Mouse (Mus musculus): Measurements from ENCODE around the gene Cers1. TPM values are rescaled to one million over a fixed set of nuclear protein-coding genes. Genes with fewer than 3 reads are reported as not detected.

Gene Cers1
- polyA plus RNA-seq, 1 experiment from 2014 or later: 38.8 TPM

DNA sequence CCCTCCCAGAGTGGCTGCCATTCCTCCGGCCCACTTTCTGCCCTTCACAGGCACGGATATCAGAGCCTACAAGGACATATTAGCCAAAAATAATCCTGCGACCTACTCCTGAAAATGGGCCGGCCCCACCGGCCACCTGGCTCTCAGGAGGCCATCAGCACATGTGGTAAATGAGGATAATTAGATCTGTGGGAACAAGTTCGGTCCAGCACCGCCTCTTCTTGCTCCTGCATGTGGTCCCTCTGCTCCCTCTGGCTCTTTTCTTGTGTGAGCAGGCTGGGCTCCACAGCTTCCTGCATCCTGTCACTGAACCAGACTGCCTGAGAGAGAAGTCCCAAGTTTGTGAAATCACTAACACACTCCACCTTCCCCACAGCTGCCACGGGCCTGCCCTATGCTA is 36.3 kb upstream of the Cers1 start:
- no peaks in the 10 kb centered on the region for H3K36me3 ChIP-seq (ENCODE audit: control insufficient read depth, insufficient read depth, low read length)
- no peak overlapping the region for H3K9ac ChIP-seq (replicated peaks; ENCODE audit: low read length)
- no peaks in the 10 kb centered on the region for H3K9me3 ChIP-seq (ENCODE audit: control insufficient read depth, low read length)
- DNase-seq (no peak), ATAC-seq (ENCODE audit: low FRiP score, low TSS enrichment) (no peak)
- WGBS: 75% methylated on average over 8 of the region's 8 CpGs
- no peak overlapping the region for H3K4me3 ChIP-seq (replicated peaks; ENCODE audit: low read depth, low read length)
- H3K4me1 ChIP-seq (ENCODE audit: control insufficient read depth, insufficient read depth, low read length): 0 out of 2 replicates have a peak, but pooled peaks cover 8% of the 10 kb centered on the region
- no peak overlapping the region for H3K27ac ChIP-seq (replicated peaks; ENCODE audit: low read depth, low read length)
- H3K4me2 ChIP-seq (ENCODE audit: low read length): no peak overlapping the region
- no peaks in the 10 kb centered on the region for H3K27me3 ChIP-seq (ENCODE audit: control insufficient read depth, insufficient read depth, low read length)

GRCm38 (mm10) chr8:70281001-70281400 is 34.6 kb upstream of the Cers1 start:
- DNase-seq (no peak), ATAC-seq (ENCODE audit: low FRiP score, low TSS enrichment) (no peak)
- Histone ChIP-seq H3K27me3 (ENCODE audit: control insufficient read depth, insufficient read depth, low read length) (no peaks in the 10 kb centered on the region), H3K36me3 (ENCODE audit: control insufficient read depth, insufficient read depth, low read length) (peaks cover 10% of the 10 kb centered on the region), H3K4me1 (ENCODE audit: control insufficient read depth, insufficient read depth, low read length) (0 out of 2 replicates have a peak, but pooled peaks cover 12% of the 10 kb centered on the region), H3K9me3 (ENCODE audit: control insufficient read depth, low read length) (no peaks in the 10 kb centered on the region), H3K4me3 (replicated peaks; ENCODE audit: low read depth, low read length) (no peak overlapping the region), H3K4me2 (ENCODE audit: low read length) (no peak overlapping the region), H3K27ac (replicated peaks; ENCODE audit: low read depth, low read length) (no peak overlapping the region), H3K9ac (replicated peaks; ENCODE audit: low read length) (no peak overlapping the region)
- 28% methylated on average over 3 of the region's 3 CpGs for WGBS

- Histone ChIP-seq H3K36me3 (ENCODE audit: control insufficient read depth, insufficient read depth, low read length) (peaks cover 26% of the 10 kb centered on the region), H3K27ac (replicated peaks; ENCODE audit: low read depth, low read length) (peak within 1 kb of the TSS; percentile 71), H3K9ac (replicated peaks; ENCODE audit: low read length) (peak within 1 kb of the TSS; percentile 86), H3K4me1 (ENCODE audit: control insufficient read depth, insufficient read depth, low read length) (0 out of 2 replicates have a peak, but pooled peaks cover 12% of the 10 kb centered on the region), H3K27me3 (ENCODE audit: control insufficient read depth, insufficient read depth, low read length) (no peaks in the 10 kb centered on the region), H3K9me3 (ENCODE audit: control insufficient read depth, low read length) (no peaks in the 10 kb centered on the region), H3K4me3 (replicated peaks; ENCODE audit: low read depth, low read length) (peak within 1 kb of the TSS; percentile 78), H3K4me2 (ENCODE audit: low read length) (peak within 1 kb of the TSS; percentile 65)
- 2% methylated on average over 36 of the region's 36 CpGs for WGBS
- peak; percentile 91 for ATAC-seq (ENCODE audit: low FRiP score, low TSS enrichment)
- DNase-seq: peak; percentile 88
Observed at GRCm38 (mm10) chr8:70282603-70283135, 32.9 kb upstream of the Cers1 start, which contains the start of gene Homer3. Gene Homer3 (plus strand): TSS chr8:70282827.

GRCm38 (mm10) chr8:70283136-70284077 is 32.2 kb upstream of the Cers1 start:
- ATAC-seq (ENCODE audit: low FRiP score, low TSS enrichment) (peak; percentile 67), DNase-seq (peak; percentile 58)
- H3K27me3 ChIP-seq (ENCODE audit: control insufficient read depth, insufficient read depth, low read length): no peaks in the 10 kb centered on the region
- peaks cover 32% of the 10 kb centered on the region for H3K36me3 ChIP-seq (ENCODE audit: control insufficient read depth, insufficient read depth, low read length)
- H3K9me3 ChIP-seq (ENCODE audit: control insufficient read depth, low read length): no peaks in the 10 kb centered on the region
- H3K27ac ChIP-seq (replicated peaks; ENCODE audit: low read depth, low read length): peak overlapping the region; percentile 71
- H3K4me1 ChIP-seq (ENCODE audit: control insufficient read depth, insufficient read depth, low read length): 0 out of 2 replicates have a peak, but pooled peaks cover 12% of the 10 kb centered on the region
- H3K4me2 ChIP-seq (ENCODE audit: low read length): peak overlapping the region; percentile 65
- peak overlapping the region; percentile 86 for H3K9ac ChIP-seq (replicated peaks; ENCODE audit: low read length)
- peak overlapping the region; percentile 78 for H3K4me3 ChIP-seq (replicated peaks; ENCODE audit: low read depth, low read length)
- under 1% methylated on average over 55 of the region's 55 CpGs for WGBS

- DNase-seq (no peak), ATAC-seq (ENCODE audit: low FRiP score, low TSS enrichment) (no peak)
- no peak overlapping the region for H3K27ac ChIP-seq (replicated peaks; ENCODE audit: low read depth, low read length)
- 0 out of 2 replicates have a peak, but pooled peaks cover 12% of the 10 kb centered on the region for H3K4me1 ChIP-seq (ENCODE audit: control insufficient read depth, insufficient read depth, low read length)
- H3K4me2 ChIP-seq (ENCODE audit: low read length): peak overlapping the region; percentile 28
- H3K9me3 ChIP-seq (ENCODE audit: control insufficient read depth, low read length): no peaks in the 10 kb centered on the region
- WGBS: 60% methylated on average over 5 of the region's 5 CpGs
- no peaks in the 10 kb centered on the region for H3K27me3 ChIP-seq (ENCODE audit: control insufficient read depth, insufficient read depth, low read length)
- no peak overlapping the region for H3K9ac ChIP-seq (replicated peaks; ENCODE audit: low read length)
- no peak overlapping the region for H3K4me3 ChIP-seq (replicated peaks; ENCODE audit: low read depth, low read length)
- H3K36me3 ChIP-seq (ENCODE audit: control insufficient read depth, insufficient read depth, low read length): peaks cover 39% of the 10 kb centered on the region
Observed at GRCm38 (mm10) chr8:70284421-70284820, 31.2 kb upstream of the Cers1 start.

- ATAC-seq (ENCODE audit: low FRiP score, low TSS enrichment) (no peak), DNase-seq (no peak)
- 0 out of 2 replicates have a peak, but pooled peaks cover 12% of the 10 kb centered on the region for H3K4me1 ChIP-seq (ENCODE audit: control insufficient read depth, insufficient read depth, low read length)
- no peak overlapping the region for H3K27ac ChIP-seq (replicated peaks; ENCODE audit: low read depth, low read length)
- WGBS: 97% methylated on average over 15 of the region's 15 CpGs
- H3K27me3 ChIP-seq (ENCODE audit: control insufficient read depth, insufficient read depth, low read length): no peaks in the 10 kb centered on the region
- no peaks in the 10 kb centered on the region for H3K9me3 ChIP-seq (ENCODE audit: control insufficient read depth, low read length)
- H3K9ac ChIP-seq (replicated peaks; ENCODE audit: low read length): no peak overlapping the region
- H3K4me2 ChIP-seq (ENCODE audit: low read length): no peak overlapping the region
- no peak overlapping the region for H3K4me3 ChIP-seq (replicated peaks; ENCODE audit: low read depth, low read length)
- H3K36me3 ChIP-seq (ENCODE audit: control insufficient read depth, insufficient read depth, low read length): peaks cover 46% of the 10 kb centered on the region
Observed at GRCm38 (mm10) chr8:70285304-70285703, 30.3 kb upstream of the Cers1 start.

- H3K9ac ChIP-seq (replicated peaks; ENCODE audit: low read length): no peak overlapping the region
- no peak overlapping the region for H3K4me3 ChIP-seq (replicated peaks; ENCODE audit: low read depth, low read length)
- no peak for DNase-seq
- WGBS: 90% methylated on average over 8 of the region's 8 CpGs
- H3K36me3 ChIP-seq (ENCODE audit: control insufficient read depth, insufficient read depth, low read length): peaks cover 59% of the 10 kb centered on the region
- H3K27me3 ChIP-seq (ENCODE audit: control insufficient read depth, insufficient read depth, low read length): no peaks in the 10 kb centered on the region
- no peak overlapping the region for H3K4me2 ChIP-seq (ENCODE audit: low read length)
- H3K27ac ChIP-seq (replicated peaks; ENCODE audit: low read depth, low read length): no peak overlapping the region
- no peak for ATAC-seq (ENCODE audit: low FRiP score, low TSS enrichment)
- H3K4me1 ChIP-seq (ENCODE audit: control insufficient read depth, insufficient read depth, low read length): 0 out of 2 replicates have a peak, but pooled peaks cover 12% of the 10 kb centered on the region
- no peaks in the 10 kb centered on the region for H3K9me3 ChIP-seq (ENCODE audit: control insufficient read depth, low read length)
Observed at GRCm38 (mm10) chr8:70286737-70287136, 28.8 kb upstream of the Cers1 start.

- no peak overlapping the region for H3K4me2 ChIP-seq (ENCODE audit: low read length)
- WGBS: 85% methylated on average over 5 of the region's 5 CpGs
- ATAC-seq (ENCODE audit: low FRiP score, low TSS enrichment) (no peak), DNase-seq (no peak)
- no peak overlapping the region for H3K4me3 ChIP-seq (replicated peaks; ENCODE audit: low read depth, low read length)
- no peak overlapping the region for H3K9ac ChIP-seq (replicated peaks; ENCODE audit: low read length)
- H3K36me3 ChIP-seq (ENCODE audit: control insufficient read depth, insufficient read depth, low read length): peaks cover 92% of the 10 kb centered on the region
- H3K27me3 ChIP-seq (ENCODE audit: control insufficient read depth, insufficient read depth, low read length): no peaks in the 10 kb centered on the region
- no peaks in the 10 kb centered on the region for H3K4me1 ChIP-seq (ENCODE audit: control insufficient read depth, insufficient read depth, low read length)
- H3K9me3 ChIP-seq (ENCODE audit: control insufficient read depth, low read length): no peaks in the 10 kb centered on the region
- H3K27ac ChIP-seq (replicated peaks; ENCODE audit: low read depth, low read length): no peak overlapping the region
Observed at GRCm38 (mm10) chr8:70293988-70294405, 21.6 kb upstream of the Cers1 start.

All from midbrain, embryonic 14.5 days (tissue).